Mouse (Mus musculus) embryonic facial prominence, embryonic 13.5 days (tissue): Measurements from ENCODE around the gene Hist1h2ae. TPM values are rescaled to one million over a fixed set of nuclear protein-coding genes. Genes with fewer than 3 reads are reported as not detected.

Experiments used
- ATAC-seq: fragments of 200-750 bp; cut with Nextera tagmentation; 2 replicates; pipeline ENCODE4 v1.8.0; 2017; ENCODE audit warnings: low read depth; ENCODE audit not compliant: insufficient number of reproducible peaks, insufficient read depth, low FRiP score, low TSS enrichment
- H3K27ac ChIP-seq: fragments of 300-500 bp; sonication (generic); 2 replicates; pipeline ENCODE4 v1.5.1; 2015; ENCODE audit warnings: moderate library complexity, mild to moderate bottlenecking, inconsistent platforms
- H3K27me3 ChIP-seq: fragments of 300-500 bp; sonication (generic); 2 replicates; pipeline ENCODE4 v1.6.1; 2015; ENCODE audit warnings: mild to moderate bottlenecking, inconsistent platforms
- H3K36me3 ChIP-seq: fragments of 300-500 bp; sonication (generic); 2 replicates; pipeline ENCODE4 v1.6.1; 2015; ENCODE audit warnings: mild to moderate bottlenecking, inconsistent platforms
- H3K4me1 ChIP-seq: fragments of 300-500 bp; sonication (generic); 2 replicates; pipeline ENCODE4 v1.6.1; 2015; ENCODE audit warnings: inconsistent platforms
- H3K4me2 ChIP-seq: fragments of 300-500 bp; sonication (generic); 2 replicates; pipeline ENCODE4 v1.6.1; 2015; ENCODE audit warnings: moderate library complexity, mild to moderate bottlenecking, inconsistent platforms
- H3K4me3 ChIP-seq: fragments of 300-500 bp; sonication (generic); 2 replicates; pipeline ENCODE4 v1.5.1; 2015; ENCODE audit warnings: mild to moderate bottlenecking, inconsistent platforms
- H3K9ac ChIP-seq: fragments of 300-500 bp; sonication (generic); 2 replicates; pipeline ENCODE4 v1.6.1; 2015; ENCODE audit warnings: mild to moderate bottlenecking, inconsistent platforms
- H3K9me3 ChIP-seq: fragments of 300-500 bp; sonication (generic); 2 replicates; pipeline ENCODE4 v1.6.1; 2016; ENCODE audit warnings: inconsistent platforms
- WGBS: fragments of 180-500 bp; shearing (Covaris S2); methylation state at CpG from one replicate; pipeline ENCODE4 v1.1.7; 2015; ENCODE audit warnings: mixed read lengths; 5-methylcytosine and 5-hydroxymethylcytosine counted together
- polyA plus RNA-seq: library from polyadenylated mRNA; unstranded; fragments of >200 nt; fragmentation: Nextera tagmentation; extraction: Ambion mirVana; gene quantifications from 2 replicates; pipeline ENCODE4 v1.2.1, GENCODE M21; 2015

The Hist1h2ae gene
- polyA plus RNA-seq: 108 and 115 TPM in 2 replicates

- Histone ChIP-seq H3K27ac (peak within 1 kb of the TSS; percentile 96), H3K9me3 (no peaks in the 10 kb centered on the region), H3K4me1 (peaks cover 9% of the 10 kb centered on the region), H3K4me3 (peak within 1 kb of the TSS; percentile 54), H3K36me3 (no peaks in the 10 kb centered on the region), H3K27me3 (no peaks in the 10 kb centered on the region), H3K9ac (peak within 1 kb of the TSS; percentile 85), H3K4me2 (peak within 1 kb of the TSS; percentile 75)
- peak; percentile 88 for ATAC-seq
- under 1% methylated on average over 18 of the region's 18 CpGs for WGBS
Measured at GRCm38 (mm10) chr13:23571022-23571503, at the start of gene Hist1h2ae, which contains the start of gene Hist1h2bg. TSS of gene Hist1h2ae (minus strand) at chr13:23571220. TSS of gene Hist1h2bg (plus strand) at chr13:23571396.

GRCm38 (mm10) chr13:23620056-23620732 lies 49.2 kb upstream of the Hist1h2ae start:
- peak overlapping the region; percentile 99 for H3K27ac ChIP-seq
- peak overlapping the region; percentile 91 for H3K4me2 ChIP-seq
- H3K4me1 ChIP-seq: peaks cover 9% of the 10 kb centered on the region
- H3K36me3 ChIP-seq: no peaks in the 10 kb centered on the region
- no peaks in the 10 kb centered on the region for H3K9me3 ChIP-seq
- no peaks in the 10 kb centered on the region for H3K27me3 ChIP-seq
- 50% methylated on average over 12 of the region's 12 CpGs for WGBS
- H3K9ac ChIP-seq: peak overlapping the region; percentile 69
- no peak for ATAC-seq
- H3K4me3 ChIP-seq: peak overlapping the region; percentile 70

- H3K4me2 ChIP-seq: no peak overlapping the region
- no peak overlapping the region for H3K27ac ChIP-seq
- no peak overlapping the region for H3K4me3 ChIP-seq
- 90% methylated on average over 3 of the region's 3 CpGs for WGBS
- ATAC-seq: no peak
- no peaks in the 10 kb centered on the region for H3K36me3 ChIP-seq
- H3K9ac ChIP-seq: no peak overlapping the region
- H3K27me3 ChIP-seq: no peaks in the 10 kb centered on the region
- no peaks in the 10 kb centered on the region for H3K4me1 ChIP-seq
- no peaks in the 10 kb centered on the region for H3K9me3 ChIP-seq
Measured at GRCm38 (mm10) chr13:23611638-23612037, 40.6 kb upstream of the Hist1h2ae start.

GRCm38 (mm10) chr13:23610393-23610792 lies 39.4 kb upstream of the Hist1h2ae start:
- H3K4me1 ChIP-seq: no peaks in the 10 kb centered on the region
- H3K4me2 ChIP-seq: no peak overlapping the region
- no peak overlapping the region for H3K4me3 ChIP-seq
- H3K27ac ChIP-seq: no peak overlapping the region
- 68% methylated on average over 2 of the region's 2 CpGs for WGBS
- no peaks in the 10 kb centered on the region for H3K9me3 ChIP-seq
- H3K36me3 ChIP-seq: no peaks in the 10 kb centered on the region
- no peak overlapping the region for H3K9ac ChIP-seq
- ATAC-seq: no peak
- H3K27me3 ChIP-seq: no peaks in the 10 kb centered on the region

- Histone ChIP-seq H3K4me2 (no peak overlapping the region), H3K9me3 (no peaks in the 10 kb centered on the region), H3K27ac (no peak overlapping the region), H3K4me1 (no peaks in the 10 kb centered on the region), H3K4me3 (no peak overlapping the region), H3K36me3 (no peaks in the 10 kb centered on the region), H3K27me3 (no peaks in the 10 kb centered on the region), H3K9ac (no peak overlapping the region)
- no peak for ATAC-seq
Measured at GRCm38 (mm10) chr13:23609844-23610243, 38.8 kb upstream of the Hist1h2ae start.

GRCm38 (mm10) chr13:23609209-23609608 lies 38.2 kb upstream of the Hist1h2ae start:
- no peaks in the 10 kb centered on the region for H3K9me3 ChIP-seq
- H3K4me3 ChIP-seq: no peak overlapping the region
- no peak overlapping the region for H3K4me2 ChIP-seq
- no peaks in the 10 kb centered on the region for H3K36me3 ChIP-seq
- H3K27me3 ChIP-seq: no peaks in the 10 kb centered on the region
- H3K27ac ChIP-seq: no peak overlapping the region
- no peak for ATAC-seq
- WGBS: 88% methylated on average over 4 of the region's 4 CpGs
- H3K9ac ChIP-seq: no peak overlapping the region
- no peaks in the 10 kb centered on the region for H3K4me1 ChIP-seq

GRCm38 (mm10) chr13:23605052-23605451 lies 34.0 kb upstream of the Hist1h2ae start:
- ATAC-seq: no peak
- Histone ChIP-seq H3K27me3 (no peaks in the 10 kb centered on the region), H3K27ac (no peak overlapping the region), H3K4me2 (no peak overlapping the region), H3K4me1 (no peaks in the 10 kb centered on the region), H3K36me3 (no peaks in the 10 kb centered on the region), H3K4me3 (no peak overlapping the region), H3K9me3 (no peaks in the 10 kb centered on the region), H3K9ac (no peak overlapping the region)
- 84% methylated on average over 3 of the region's 3 CpGs for WGBS

GRCm38 (mm10) chr13:23604452-23604851 lies 33.4 kb upstream of the Hist1h2ae start:
- H3K9me3 ChIP-seq: no peaks in the 10 kb centered on the region
- ATAC-seq: no peak
- no peak overlapping the region for H3K27ac ChIP-seq

GRCm38 (mm10) chr13:23603182-23603699 lies 32.2 kb upstream of the Hist1h2ae start:
- 74% methylated on average over 7 of the region's 7 CpGs for WGBS
- no peak for ATAC-seq
- Histone ChIP-seq H3K4me1 (no peaks in the 10 kb centered on the region), H3K9ac (no peak overlapping the region), H3K4me2 (no peak overlapping the region), H3K36me3 (no peaks in the 10 kb centered on the region), H3K27me3 (no peaks in the 10 kb centered on the region), H3K9me3 (no peaks in the 10 kb centered on the region), H3K27ac (no peak overlapping the region), H3K4me3 (no peak overlapping the region)

More at GRCm38 (mm10) chr13:23604452-23604851, 33.4 kb upstream of the Hist1h2ae start:
- no peaks in the 10 kb centered on the region for H3K27me3 ChIP-seq
- 91% methylated on average over 3 of the region's 3 CpGs for WGBS
- no peak overlapping the region for H3K4me3 ChIP-seq
- no peak overlapping the region for H3K4me2 ChIP-seq
- H3K36me3 ChIP-seq: no peaks in the 10 kb centered on the region
- no peaks in the 10 kb centered on the region for H3K4me1 ChIP-seq
- H3K9ac ChIP-seq: no peak overlapping the region

- Histone ChIP-seq H3K4me1 (no peaks in the 10 kb centered on the region), H3K4me3 (no peak overlapping the region), H3K4me2 (no peak overlapping the region), H3K36me3 (no peaks in the 10 kb centered on the region), H3K9ac (no peak overlapping the region), H3K27ac (no peak overlapping the region), H3K27me3 (no peaks in the 10 kb centered on the region), H3K9me3 (no peaks in the 10 kb centered on the region)
- no peak for ATAC-seq
- 6% methylated on average over 9 of the region's 9 CpGs for WGBS
Measured at GRCm38 (mm10) chr13:23597957-23598356, 26.9 kb upstream of the Hist1h2ae start.

GRCm38 (mm10) chr13:23595622-23596372 lies 24.8 kb upstream of the Hist1h2ae start:
- Histone ChIP-seq H3K27ac (no peak overlapping the region), H3K9me3 (no peaks in the 10 kb centered on the region), H3K36me3 (no peaks in the 10 kb centered on the region), H3K9ac (0 out of 2 replicates have a peak overlapping the region, but pooled peaks have one; percentile 12), H3K4me1 (no peaks in the 10 kb centered on the region), H3K4me3 (no peak overlapping the region), H3K27me3 (no peaks in the 10 kb centered on the region), H3K4me2 (no peak overlapping the region)
- no peak for ATAC-seq
- WGBS: 81% methylated on average over 7 of the region's 7 CpGs
